10 mouse cellular contexts compared by ENCODE assay signal in the genomic region with DNA sequence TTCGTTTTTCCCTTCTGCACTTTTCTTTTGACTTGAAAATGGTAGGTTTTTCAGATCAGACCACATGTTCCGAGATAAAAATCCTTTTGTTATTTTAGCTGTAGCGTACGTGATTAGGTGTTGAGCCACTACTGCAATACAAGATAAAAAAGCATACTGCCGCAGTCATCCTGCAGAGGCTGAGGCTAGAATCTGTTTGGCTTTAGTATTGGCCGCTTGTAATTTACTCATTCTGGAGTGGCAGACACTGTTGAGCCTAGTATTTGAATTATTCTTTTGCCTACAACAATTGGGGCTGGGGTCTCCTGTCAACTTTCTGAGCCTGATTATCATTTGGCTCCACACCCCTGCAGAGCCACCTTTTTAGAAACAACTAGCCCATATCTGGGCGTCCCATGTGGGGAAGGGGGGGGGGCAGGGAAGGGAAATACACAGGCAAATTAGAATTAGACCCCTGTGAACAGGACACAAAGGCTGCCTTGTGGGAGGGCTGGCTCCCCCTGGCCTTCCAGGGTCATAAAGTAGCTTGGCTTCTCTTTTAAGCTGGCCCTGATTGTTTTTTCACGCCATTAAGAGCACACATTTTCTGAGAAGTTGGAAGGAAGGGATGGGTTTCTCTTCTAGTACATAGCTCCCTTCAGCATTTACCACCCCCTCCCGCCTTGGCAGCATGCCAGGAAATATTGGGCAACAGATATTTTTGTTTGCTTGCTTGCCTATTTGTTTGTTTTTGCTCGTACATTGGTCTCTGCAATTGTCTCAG.
DNase-seq lines count a peak whose midpoint lies in the region; ATAC-seq lines count a peak whose summit lies in the region.
"Had no signal": no experiment of that assay in that cellular context is flagged by ENCODE, and none has a peak within 500 bp of the region (broad histone marks: within the 10 kb centered on the region; RNA-seq: fewer than 3 reads in every experiment).

No protein-coding gene starts in this region.

- WGBS in neural tube, embryonic 15.5 days, result 4% methylated on average over 10 of the region's 10 CpGs

- peak overlapping the region; percentile 33 for H3K4me2 ChIP-seq in neural tube, embryonic 15.5 days
- H3K4me2 ChIP-seq: limb, embryonic 15.5 days; stomach, embryonic 15.5 days had no signal

- peaks cover 8% of the 10 kb centered on the region for H3K4me1 ChIP-seq in neural tube, embryonic 15.5 days
- H3K4me1 ChIP-seq: stomach, embryonic 15.5 days had no signal

- no peak overlapping the region for H3K9ac ChIP-seq in neural tube, embryonic 15.5 days (replicated peaks)
- H3K9ac ChIP-seq: limb, embryonic 15.5 days; stomach, embryonic 15.5 days had no signal

- peak; percentile 70 for ATAC-seq in neural tube, embryonic 15.5 days (ENCODE audit: low FRiP score)

- H3K27ac ChIP-seq in neural tube, embryonic 15.5 days (replicated peaks), result 0 out of 2 replicates have a peak overlapping the region, but pooled peaks have one; percentile 13
- H3K27ac ChIP-seq: limb, embryonic 15.5 days; stomach, embryonic 15.5 days had no signal

- H3K36me3 ChIP-seq in neural tube, embryonic 15.5 days, result no peaks in the 10 kb centered on the region
- H3K36me3 ChIP-seq: limb, embryonic 15.5 days; stomach, embryonic 15.5 days had no signal

- H3K4me3 ChIP-seq in neural tube, embryonic 15.5 days (replicated peaks), result no peak overlapping the region
- H3K4me3 ChIP-seq: limb, embryonic 15.5 days; stomach, embryonic 15.5 days had no signal

- H3K27me3 ChIP-seq in neural tube, embryonic 15.5 days (replicated peaks), result no peaks in the 10 kb centered on the region
- H3K27me3 ChIP-seq: limb, embryonic 15.5 days; stomach, embryonic 15.5 days had no signal

- intact Hi-C loops in heart, postnatal 25 days (cut with DNase I), result no loop called here

- no peaks in the 10 kb centered on the region for H3K9me3 ChIP-seq in neural tube, embryonic 15.5 days (replicated peaks)
- H3K9me3 ChIP-seq: limb, embryonic 15.5 days; stomach, embryonic 15.5 days had no signal

- peak; percentile 78 for DNase-seq in heart, adult 11 months
- no peak for DNase-seq in heart, postnatal 25 days (ENCODE audit: low spot score)
- DNase-seq in adrenal gland, postnatal 14 days, result peak; percentile 46
- peak; percentile 17 for DNase-seq in heart, adult 8-10 months (ENCODE audit: low spot score)
- DNase-seq in kidney, postnatal 10 days, result peak; percentile 68
- DNase-seq in left cerebral cortex, adult 8-10 months (ENCODE audit: low spot score in 2 of 2), result no peak
- DNase-seq in urinary bladder, postnatal 10 days (ENCODE audit: low spot score), result no peak

Comparison
In these comparisons a context has a peak if more than half of its experiments do, and no peak if none do; other contexts are left out.
1. DNase-seq: peak in heart, adult 11 months (single experiment), adrenal gland, postnatal 14 days (single experiment), heart, adult 8-10 months (single experiment) and kidney, postnatal 10 days (single experiment); none in heart, postnatal 25 days (single experiment), left cerebral cortex, adult 8-10 months (0 of 2) and urinary bladder, postnatal 10 days (single experiment).